Comparison of ENCODE assay signal across 9 mouse cellular contexts in the genomic region with DNA sequence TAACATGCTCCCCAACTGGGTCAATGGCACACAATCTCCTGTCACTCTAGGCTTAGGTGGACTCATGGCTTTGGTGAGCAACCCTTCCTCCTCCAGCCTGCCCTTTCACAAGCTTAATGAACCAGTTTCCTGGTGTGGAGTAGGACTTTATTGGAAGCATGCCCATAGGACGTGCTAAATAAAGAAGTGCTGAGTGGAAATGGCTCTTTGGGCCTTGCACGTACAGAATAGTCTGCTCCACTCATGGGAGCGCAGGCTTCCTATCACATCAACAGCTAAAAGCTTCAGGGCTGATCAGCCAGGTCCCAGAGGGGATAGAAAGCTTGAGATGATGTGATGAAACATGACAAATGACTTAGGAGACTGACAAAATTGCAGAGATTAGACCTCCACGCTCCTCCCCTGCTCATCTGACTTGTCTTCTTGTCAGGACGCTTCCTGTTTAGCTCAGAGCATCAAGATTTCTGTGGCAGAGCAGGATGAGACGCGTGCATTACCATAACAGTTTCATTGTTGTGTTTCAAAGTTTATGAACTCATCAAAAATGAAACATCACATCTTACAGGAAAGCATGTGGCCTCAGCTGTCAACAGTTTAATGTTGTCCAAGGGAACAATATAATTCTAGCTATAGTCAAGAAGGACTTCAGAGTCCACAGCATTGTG.
DNase-seq lines count a peak whose midpoint lies in the region; ATAC-seq lines count a peak whose summit lies in the region.
"Had no signal": no experiment of that assay in that cellular context is flagged by ENCODE, and none has a peak within 500 bp of the region (broad histone marks: within the 10 kb centered on the region; RNA-seq: fewer than 3 reads in every experiment).

No protein-coding gene starts in this region.

- no peak for DNase-seq in midbrain, embryonic 10.5 days (ENCODE audit: low spot score)
- DNase-seq in heart, postnatal 25 days (ENCODE audit: low spot score): peak; percentile 2
- DNase-seq in kidney, postnatal 4 days: peak; percentile 16 to 37
- DNase-seq in retina, postnatal 1 day: peak; percentile 88
- no peak for DNase-seq in cerebellum, postnatal 36 days
- DNase-seq in layer of hippocampus, postnatal 14 days (ENCODE audit: low spot score in 2 of 2): no peak
- DNase-seq: left cerebral cortex, postnatal 4 days had no signal

- H3K9me3 ChIP-seq in midbrain, embryonic 15.5 days: no peaks in the 10 kb centered on the region
- H3K9me3 ChIP-seq in midbrain, embryonic 10.5 days (replicated peaks): no peaks in the 10 kb centered on the region
- H3K9me3 ChIP-seq: embryonic facial prominence, embryonic 13.5 days had no signal

- ATAC-seq in midbrain, embryonic 15.5 days (replicated peaks): 0 out of 2 replicates have a peak, but pooled peaks have one; percentile 45

- H3K27me3 ChIP-seq in midbrain, embryonic 15.5 days (replicated peaks): no peaks in the 10 kb centered on the region
- no peaks in the 10 kb centered on the region for H3K27me3 ChIP-seq in midbrain, embryonic 10.5 days (ENCODE audit: low read depth, poor library complexity, severe bottlenecking)
- H3K27me3 ChIP-seq: embryonic facial prominence, embryonic 13.5 days had no signal

- no peak overlapping the region for H3K4me3 ChIP-seq in midbrain, embryonic 15.5 days
- no peak overlapping the region for H3K4me3 ChIP-seq in midbrain, embryonic 10.5 days
- H3K4me3 ChIP-seq: embryonic facial prominence, embryonic 13.5 days had no signal

- H3K27ac ChIP-seq in midbrain, embryonic 15.5 days: no peak overlapping the region
- no peak overlapping the region for H3K27ac ChIP-seq in midbrain, embryonic 10.5 days (replicated peaks)
- H3K27ac ChIP-seq: embryonic facial prominence, embryonic 13.5 days had no signal

- no peak overlapping the region for H3K4me2 ChIP-seq in midbrain, embryonic 15.5 days
- H3K4me2 ChIP-seq: embryonic facial prominence, embryonic 13.5 days had no signal

- no peak overlapping the region for H3K9ac ChIP-seq in midbrain, embryonic 15.5 days
- H3K9ac ChIP-seq: embryonic facial prominence, embryonic 13.5 days had no signal

- H3K4me1 ChIP-seq in midbrain, embryonic 15.5 days: peaks cover 4% of the 10 kb centered on the region; the same call in 1 of the 2 replicates
- no peaks in the 10 kb centered on the region for H3K4me1 ChIP-seq in midbrain, embryonic 10.5 days
- H3K4me1 ChIP-seq: embryonic facial prominence, embryonic 13.5 days had no signal

- intact Hi-C loops in heart, postnatal 25 days (cut with DNase I): loop anchor here (2.0 kb wide), 1 partner anchor 86 kb away; no protein-coding TSS in a partner anchor

- 58% methylated on average over 7 of the region's 7 CpGs for WGBS in midbrain, embryonic 15.5 days
- 85% methylated on average over 7 of the region's 7 CpGs for WGBS in midbrain, embryonic 10.5 days

- no peaks in the 10 kb centered on the region for H3K36me3 ChIP-seq in midbrain, embryonic 15.5 days (replicated peaks)
- no peaks in the 10 kb centered on the region for H3K36me3 ChIP-seq in midbrain, embryonic 10.5 days
- H3K36me3 ChIP-seq: embryonic facial prominence, embryonic 13.5 days had no signal

Comparison
In these comparisons a context has a peak if more than half of its experiments do, and no peak if none do; other contexts are left out.
1. DNase-seq: peak in heart, postnatal 25 days (single experiment), kidney, postnatal 4 days (2 of 2) and retina, postnatal 1 day (single experiment); none in midbrain, embryonic 10.5 days (single experiment), cerebellum, postnatal 36 days (0 of 2) and layer of hippocampus, postnatal 14 days (0 of 2).